Mouse (Mus musculus) heart, embryonic 16.5 days (tissue): Measurements from ENCODE around the gene Fbxl21. TPM values are rescaled to one million over a fixed set of nuclear protein-coding genes. Genes with fewer than 3 reads are reported as not detected.

Source experiments
- ATAC-seq: fragments of 200-750 bp; cut with Nextera tagmentation; replicated peaks from 2 replicates; pipeline ENCODE4 v1.8.0; 2017; ENCODE audit warnings: moderate number of reproducible peaks; ENCODE audit not compliant: insufficient read depth, low FRiP score; ENCODE audit errors: extremely low read depth
- H3K27ac ChIP-seq: fragments of 300-500 bp; sonication (generic); 2 replicates; pipeline ENCODE4 v1.5.1; 2014; ENCODE audit warnings: mild to moderate bottlenecking, low read length, control low read depth, moderate library complexity
- H3K27me3 ChIP-seq: fragments of 300-500 bp; sonication (generic); 2 replicates; pipeline ENCODE4 v1.6.1; 2014; ENCODE audit warnings: low read length, mixed read lengths; ENCODE audit not compliant: control insufficient read depth, insufficient read depth
- H3K36me3 ChIP-seq: fragments of 300-500 bp; sonication (generic); 2 replicates; pipeline ENCODE4 v1.6.1; 2014; ENCODE audit not compliant: control insufficient read depth, insufficient read depth
- H3K4me1 ChIP-seq: fragments of 300-500 bp; sonication (generic); 2 replicates; pipeline ENCODE4 v1.6.1; 2014; ENCODE audit warnings: low read length, mixed read lengths; ENCODE audit not compliant: control insufficient read depth, insufficient read depth
- H3K4me2 ChIP-seq: fragments of 300-500 bp; sonication (generic); 2 replicates; pipeline ENCODE4 v1.6.1; 2014; ENCODE audit warnings: low read depth, mild to moderate bottlenecking, control low read depth, low read length
- H3K4me3 ChIP-seq: fragments of 300-500 bp; sonication (generic); 2 replicates; pipeline ENCODE4 v1.5.1; 2014; ENCODE audit warnings: mild to moderate bottlenecking, control low read depth, low read length
- H3K9ac ChIP-seq: fragments of 300-500 bp; sonication (generic); 2 replicates; pipeline ENCODE4 v1.6.1; 2014; ENCODE audit warnings: low read length, control low read depth
- H3K9me3 ChIP-seq: fragments of 300-500 bp; sonication (generic); replicated peaks from 2 replicates; pipeline ENCODE4 v1.6.1; 2016; ENCODE audit warnings: low read length; ENCODE audit not compliant: control insufficient read depth
- WGBS: fragments of 180-500 bp; shearing (Covaris S2); extraction: QIAGEN DNeasy Blood & Tissue Kit; methylation state at CpG from one replicate; pipeline ENCODE4 v1.1.7; 2014; 5-methylcytosine and 5-hydroxymethylcytosine counted together
- polyA plus RNA-seq: library from polyadenylated mRNA; unstranded; fragments of >200 nt; fragmentation: Nextera tagmentation; extraction: Ambion mirVana; gene quantifications from 2 replicates; pipeline ENCODE4 v1.2.1, GENCODE M21; 2015

Fbxl21 gene
- polyA plus RNA-seq, 1 experiment from 2014 or later, result 1.00 TPM

DNA sequence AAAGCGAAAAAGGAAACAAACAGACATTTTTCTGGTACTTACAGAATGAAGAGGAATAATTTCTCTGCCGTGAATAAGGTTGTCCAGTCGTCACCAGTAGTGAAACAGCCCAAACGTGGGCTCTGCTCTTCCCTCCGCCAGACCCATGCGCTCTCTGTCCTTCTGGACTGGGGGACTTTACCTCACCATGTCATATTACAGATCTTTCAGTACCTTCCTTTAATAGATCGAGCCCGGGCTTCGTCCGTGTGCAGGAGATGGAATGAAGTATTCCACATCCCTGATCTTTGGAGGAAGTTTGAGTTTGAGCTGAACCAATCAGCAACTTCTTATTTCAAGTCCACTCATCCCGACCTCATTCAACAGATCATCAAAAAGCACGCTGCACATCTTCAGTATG, 4.6 kb downstream of the Fbxl21 start:
- H3K4me3 ChIP-seq, result no peak overlapping the region
- H3K27me3 ChIP-seq, result no peaks in the 10 kb centered on the region
- no peak for ATAC-seq
- H3K27ac ChIP-seq, result no peak overlapping the region
- H3K9me3 ChIP-seq, result no peaks in the 10 kb centered on the region
- WGBS, result 72% methylated on average over 12 of the region's 12 CpGs
- no peak overlapping the region for H3K9ac ChIP-seq
- no peaks in the 10 kb centered on the region for H3K36me3 ChIP-seq
- no peak overlapping the region for H3K4me2 ChIP-seq
- no peaks in the 10 kb centered on the region for H3K4me1 ChIP-seq

DNA sequence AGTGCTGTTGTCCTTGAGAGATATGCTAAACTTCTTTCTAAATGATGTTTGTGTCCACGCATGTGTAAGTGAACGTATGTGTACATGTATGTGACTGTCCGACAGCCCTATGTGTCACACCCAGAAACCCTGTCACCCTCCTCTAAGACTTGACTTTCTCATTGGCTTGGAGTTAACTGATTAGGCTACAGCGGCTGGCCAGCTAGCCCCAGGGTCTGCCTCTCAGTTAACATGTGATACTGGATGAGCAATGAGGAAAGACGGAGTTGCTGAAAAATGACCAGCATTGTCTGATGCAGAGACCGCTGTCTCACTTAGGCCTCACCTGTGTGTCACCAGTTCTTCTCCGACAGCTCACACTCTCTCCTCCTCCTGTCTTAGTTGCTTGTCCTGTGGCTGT, 5.6 kb downstream of the Fbxl21 start:
- H3K4me1 ChIP-seq, result no peaks in the 10 kb centered on the region
- 94% methylated on average over 7 of the region's 7 CpGs for WGBS
- no peak for ATAC-seq

DNA sequence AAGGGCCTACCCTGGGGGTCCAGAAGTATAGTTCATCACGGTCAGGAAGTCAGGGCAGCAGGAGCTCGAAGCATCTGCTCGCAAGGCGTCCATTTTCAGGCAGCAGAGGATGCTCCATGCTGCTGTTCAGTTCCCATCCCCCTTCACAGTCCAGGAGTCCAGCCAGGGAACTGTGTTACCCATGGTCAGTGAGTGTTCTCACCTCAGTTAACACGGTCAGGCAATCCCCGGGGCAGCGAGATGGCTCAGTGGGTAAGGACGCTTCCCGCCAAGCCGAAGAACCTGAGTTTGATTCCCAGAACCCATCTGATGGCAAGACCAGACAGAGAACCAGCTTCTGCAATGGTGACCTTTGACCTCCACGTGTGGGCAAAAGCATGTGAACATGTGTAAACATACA, 6.0 kb downstream of the Fbxl21 start:
- no peak overlapping the region for H3K27ac ChIP-seq
- H3K27me3 ChIP-seq, result no peaks in the 10 kb centered on the region
- no peak overlapping the region for H3K4me3 ChIP-seq
- H3K4me2 ChIP-seq, result no peak overlapping the region
- WGBS, result 88% methylated on average over 11 of the region's 11 CpGs
- H3K4me1 ChIP-seq, result no peaks in the 10 kb centered on the region
- ATAC-seq, result no peak
- H3K9me3 ChIP-seq, result no peaks in the 10 kb centered on the region
- no peaks in the 10 kb centered on the region for H3K36me3 ChIP-seq
- H3K9ac ChIP-seq, result no peak overlapping the region

More for the DNA sequence above, 5.6 kb downstream of the Fbxl21 start:
- H3K36me3 ChIP-seq, result no peaks in the 10 kb centered on the region
- no peak overlapping the region for H3K4me2 ChIP-seq
- H3K9me3 ChIP-seq, result no peaks in the 10 kb centered on the region
- no peaks in the 10 kb centered on the region for H3K27me3 ChIP-seq
- no peak overlapping the region for H3K4me3 ChIP-seq
- no peak overlapping the region for H3K27ac ChIP-seq
- no peak overlapping the region for H3K9ac ChIP-seq

DNA sequence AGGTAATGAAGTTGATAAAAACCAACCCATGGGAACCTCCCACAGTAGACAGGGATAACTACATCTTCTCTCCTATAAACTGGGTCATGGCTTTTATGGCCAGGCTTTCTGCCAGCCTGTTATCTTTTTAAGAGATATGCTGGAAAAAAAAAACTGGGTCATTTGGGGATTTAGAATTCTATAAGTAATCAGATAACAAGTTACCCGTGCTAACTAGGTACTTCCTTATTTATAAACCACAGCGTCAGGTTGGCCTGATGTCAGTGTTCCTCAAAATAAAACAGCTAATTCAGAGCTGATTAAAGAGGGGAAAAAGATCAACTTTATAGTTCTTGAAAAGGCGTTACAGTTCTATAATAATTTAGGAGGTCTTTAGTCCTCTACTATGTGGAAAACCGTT, 6.8 kb downstream of the Fbxl21 start:
- 59% methylated on average over 4 of the region's 4 CpGs for WGBS
- Histone ChIP-seq H3K36me3 (no peaks in the 10 kb centered on the region), H3K9ac (no peak overlapping the region), H3K4me2 (no peak overlapping the region), H3K27ac (no peak overlapping the region), H3K4me3 (no peak overlapping the region), H3K4me1 (no peaks in the 10 kb centered on the region), H3K9me3 (peaks cover 2% of the 10 kb centered on the region; the same call in 1 of the 2 replicates), H3K27me3 (no peaks in the 10 kb centered on the region)
- ATAC-seq, result no peak

DNA sequence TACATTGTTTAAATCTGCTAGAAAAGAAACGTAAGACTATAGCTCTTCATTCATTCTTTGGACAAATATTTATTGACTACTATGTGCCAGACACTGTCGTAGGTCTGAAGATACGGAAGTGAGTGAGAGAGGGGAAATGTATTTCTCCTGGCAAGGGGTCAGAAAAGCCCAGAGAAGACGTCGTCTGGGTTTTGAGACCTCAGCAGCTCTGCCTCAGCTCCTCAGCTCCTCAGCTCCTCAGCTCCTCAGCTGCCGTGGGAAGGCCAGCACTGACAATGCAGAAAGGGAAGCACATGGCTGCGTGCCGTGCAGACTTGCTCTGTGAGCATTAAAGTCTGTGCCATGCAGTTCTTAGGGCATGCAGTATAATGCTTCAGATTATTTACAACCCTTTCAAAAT, 7.4 kb downstream of the Fbxl21 start:
- Histone ChIP-seq H3K4me3 (no peak overlapping the region), H3K9ac (no peak overlapping the region), H3K36me3 (no peaks in the 10 kb centered on the region), H3K27me3 (no peaks in the 10 kb centered on the region), H3K4me1 (no peaks in the 10 kb centered on the region), H3K9me3 (peaks cover 6% of the 10 kb centered on the region; the same call in 1 of the 2 replicates), H3K4me2 (no peak overlapping the region), H3K27ac (no peak overlapping the region)
- 46% methylated on average over 8 of the region's 8 CpGs for WGBS
- ATAC-seq, result no peak

DNA sequence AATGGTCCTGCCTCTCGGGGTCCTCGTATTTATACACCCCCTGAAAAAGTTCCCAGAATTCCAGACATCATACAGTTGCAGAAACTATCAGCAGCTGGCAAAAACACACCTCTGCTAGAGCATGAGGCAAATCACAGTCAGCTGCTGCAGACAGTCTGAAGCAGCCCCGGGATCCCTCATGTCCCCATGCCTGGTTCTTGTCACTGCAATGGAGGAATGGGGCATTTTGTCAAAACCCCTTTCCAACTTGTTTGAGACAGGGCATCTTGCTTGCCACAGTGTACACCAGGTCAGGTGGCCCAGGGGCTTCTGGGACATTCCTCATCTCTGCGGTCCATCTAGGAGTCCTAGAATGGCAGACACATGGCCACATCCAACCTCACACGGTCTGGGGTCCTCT, 12.7 kb downstream of the Fbxl21 start:
- Histone ChIP-seq H3K27ac (no peak overlapping the region), H3K4me3 (no peak overlapping the region), H3K4me2 (no peak overlapping the region), H3K9me3 (peaks cover 12% of the 10 kb centered on the region), H3K27me3 (no peaks in the 10 kb centered on the region), H3K4me1 (no peaks in the 10 kb centered on the region), H3K36me3 (no peaks in the 10 kb centered on the region), H3K9ac (no peak overlapping the region)
- 80% methylated on average over 5 of the region's 5 CpGs for WGBS
- no peak for ATAC-seq

DNA sequence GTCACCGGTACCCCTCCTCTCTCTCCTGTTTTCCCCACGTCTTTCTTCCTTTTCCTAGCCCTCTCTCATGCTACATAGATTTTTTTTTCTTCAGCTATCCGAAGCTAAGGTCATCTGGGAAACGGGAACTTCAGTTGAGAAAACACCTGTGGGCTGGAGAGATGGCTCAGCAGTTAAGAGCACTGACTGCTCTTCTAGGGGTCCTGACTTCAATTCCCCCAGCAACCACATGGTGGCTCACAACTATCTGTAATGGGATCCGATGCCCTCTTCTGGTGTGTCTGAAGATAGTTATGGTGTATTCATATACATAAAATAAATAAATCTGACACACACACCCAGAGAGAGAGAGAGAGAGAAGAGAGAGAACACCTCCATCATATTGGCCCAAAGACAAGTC, 13.3 kb downstream of the Fbxl21 start:
- Histone ChIP-seq H3K4me3 (no peak overlapping the region), H3K36me3 (no peaks in the 10 kb centered on the region), H3K9ac (no peak overlapping the region), H3K27ac (no peak overlapping the region), H3K4me2 (no peak overlapping the region), H3K4me1 (no peaks in the 10 kb centered on the region), H3K27me3 (no peaks in the 10 kb centered on the region), H3K9me3 (peaks cover 12% of the 10 kb centered on the region)
- 72% methylated on average over 5 of the region's 5 CpGs for WGBS
- no peak for ATAC-seq

DNA sequence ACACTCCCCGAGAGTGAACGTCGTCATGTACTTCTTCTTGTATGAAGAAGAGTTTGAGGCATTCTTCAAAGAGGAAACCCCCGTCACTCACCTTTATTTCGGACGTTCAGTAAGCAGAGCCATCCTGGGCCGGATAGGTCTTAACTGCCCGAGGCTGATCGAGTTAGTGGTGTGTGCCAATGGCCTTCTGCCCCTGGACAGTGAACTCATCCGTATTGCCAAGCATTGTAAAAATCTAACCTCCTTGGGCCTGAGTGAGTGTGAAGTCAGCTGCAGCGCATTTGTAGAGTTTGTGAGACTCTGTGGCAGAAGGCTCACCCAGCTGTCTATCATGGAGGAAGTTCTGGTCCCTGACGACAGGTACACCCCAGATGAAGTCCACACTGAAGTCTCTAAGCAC, 14.8 kb downstream of the Fbxl21 start:
- Histone ChIP-seq H3K27me3 (no peaks in the 10 kb centered on the region), H3K36me3 (no peaks in the 10 kb centered on the region), H3K4me1 (no peaks in the 10 kb centered on the region), H3K4me2 (no peak overlapping the region), H3K9me3 (peaks cover 12% of the 10 kb centered on the region), H3K4me3 (no peak overlapping the region), H3K9ac (no peak overlapping the region), H3K27ac (no peak overlapping the region)
- no peak for ATAC-seq
- WGBS, result 81% methylated on average over 12 of the region's 12 CpGs

DNA sequence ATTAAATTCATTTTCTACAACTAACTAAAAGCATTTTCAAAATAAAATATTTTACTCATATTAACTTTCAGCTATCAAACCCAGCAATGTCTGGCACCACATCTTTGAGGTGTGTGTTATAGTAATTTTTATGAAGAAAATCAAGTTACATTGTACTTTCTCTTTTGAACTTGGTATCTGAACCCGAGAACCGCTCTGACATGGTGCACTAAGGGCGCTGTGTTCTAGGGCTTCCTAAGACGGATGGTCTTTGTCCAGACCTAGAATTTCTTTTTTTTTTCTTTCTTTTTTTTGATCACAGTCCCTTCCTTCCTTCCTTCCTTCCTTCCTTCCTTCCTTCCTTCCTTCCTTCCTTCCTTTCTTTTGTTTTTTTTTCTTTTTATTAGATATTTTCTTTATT, 17.6 kb downstream of the Fbxl21 start:
- peaks cover 4% of the 10 kb centered on the region for H3K9me3 ChIP-seq
- H3K36me3 ChIP-seq, result no peaks in the 10 kb centered on the region
- H3K4me2 ChIP-seq, result no peak overlapping the region
- H3K4me1 ChIP-seq, result no peaks in the 10 kb centered on the region
- 92% methylated on average over 4 of the region's 4 CpGs for WGBS
- H3K27me3 ChIP-seq, result no peaks in the 10 kb centered on the region
- no peak overlapping the region for H3K9ac ChIP-seq
- ATAC-seq, result no peak
- no peak overlapping the region for H3K4me3 ChIP-seq
- no peak overlapping the region for H3K27ac ChIP-seq

DNA sequence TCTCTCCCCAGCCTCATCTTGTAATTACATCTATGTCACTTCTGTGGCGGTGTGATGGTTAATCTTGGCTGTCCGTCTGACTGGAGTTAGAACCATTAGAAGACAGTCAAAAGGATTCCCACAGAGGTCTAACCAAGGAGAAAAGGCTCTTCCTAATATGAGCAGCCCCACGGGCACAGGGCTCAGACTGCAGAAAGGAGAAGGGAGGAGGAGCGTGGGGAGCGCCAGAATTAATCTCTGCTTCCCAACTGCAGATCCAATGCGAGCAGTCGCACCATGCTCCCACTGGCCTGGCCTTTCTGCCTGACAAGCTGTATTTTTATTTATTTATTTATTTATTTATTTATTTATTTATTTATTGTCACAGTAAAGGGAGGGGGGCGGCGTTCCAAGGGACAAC, 21.5 kb downstream of the Fbxl21 start:
- H3K27ac ChIP-seq, result no peak overlapping the region
- no peak overlapping the region for H3K4me2 ChIP-seq
- no peak overlapping the region for H3K9ac ChIP-seq
- H3K9me3 ChIP-seq, result no peaks in the 10 kb centered on the region
- no peak overlapping the region for H3K4me3 ChIP-seq
- ATAC-seq, result no peak
- no peaks in the 10 kb centered on the region for H3K27me3 ChIP-seq
- H3K4me1 ChIP-seq, result no peaks in the 10 kb centered on the region
- 81% methylated on average over 9 of the region's 9 CpGs for WGBS
- no peaks in the 10 kb centered on the region for H3K36me3 ChIP-seq
